Mouse (Mus musculus) embryonic facial prominence, embryonic 11.5 days (tissue): ENCODE measurements around the gene Gphn. TPM values are rescaled to one million over a fixed set of nuclear protein-coding genes. Genes with fewer than 3 reads are reported as not detected.

Source experiments
- ATAC-seq: fragments of 200-750 bp; cut with Nextera tagmentation; replicated peaks from 2 replicates; pipeline ENCODE4 v1.8.0; 2017; ENCODE audit warnings: low read depth; ENCODE audit not compliant: insufficient number of reproducible peaks, low FRiP score, low TSS enrichment
- DNase-seq: peaks from one replicate; pipeline ENCODE4 v3.0.0-alpha.2; 2015; ENCODE audit warnings: low spot score
- H3K27ac ChIP-seq: fragments of 300-500 bp; sonication (generic); replicated peaks from 2 replicates; pipeline ENCODE4 v1.5.1; 2014; ENCODE audit warnings: mild to moderate bottlenecking, low read depth, low read length, control low read depth
- H3K27me3 ChIP-seq: fragments of 300-500 bp; sonication (generic); 2 replicates; pipeline ENCODE4 v1.6.1; 2014; ENCODE audit warnings: mild to moderate bottlenecking, low read length, moderate library complexity, mixed read lengths; ENCODE audit not compliant: control insufficient read depth, insufficient read depth
- H3K36me3 ChIP-seq: fragments of 300-500 bp; sonication (generic); replicated peaks from 2 replicates; pipeline ENCODE4 v1.6.1; 2014; ENCODE audit warnings: low read depth, mild to moderate bottlenecking, low read length, moderate library complexity, mixed read lengths; ENCODE audit not compliant: control insufficient read depth, insufficient read depth
- H3K4me1 ChIP-seq: fragments of 300-500 bp; sonication (generic); 2 replicates; pipeline ENCODE4 v1.6.1; 2014; ENCODE audit warnings: low read length, mixed read lengths; ENCODE audit not compliant: control insufficient read depth, insufficient read depth
- H3K4me2 ChIP-seq: fragments of 300-500 bp; sonication (generic); 2 replicates; pipeline ENCODE4 v1.6.1; 2014; ENCODE audit warnings: low read depth, mild to moderate bottlenecking, control low read depth, low read length, moderate library complexity
- H3K4me3 ChIP-seq: fragments of 300-500 bp; sonication (generic); 2 replicates; pipeline ENCODE4 v1.5.1; 2014; ENCODE audit warnings: low read depth, low read length, control low read depth
- H3K9ac ChIP-seq: fragments of 300-500 bp; sonication (generic); replicated peaks from 2 replicates; pipeline ENCODE4 v1.6.1; 2014; ENCODE audit warnings: mild to moderate bottlenecking, control low read depth, low read length
- H3K9me3 ChIP-seq: fragments of 300-500 bp; sonication (generic); replicated peaks from 2 replicates; pipeline ENCODE4 v1.6.1; 2016; ENCODE audit warnings: mild to moderate bottlenecking, low read length, inconsistent platforms, mixed read lengths; ENCODE audit not compliant: control insufficient read depth
- WGBS: fragments of 180-500 bp; shearing (Covaris S2); extraction: QIAGEN DNeasy Blood & Tissue Kit; methylation state at CpG from one replicate; pipeline ENCODE4 v1.1.7; 2014; 5-methylcytosine and 5-hydroxymethylcytosine counted together
- polyA plus RNA-seq: library from polyadenylated mRNA; unstranded; fragments of >200 nt; fragmentation: Nextera tagmentation; extraction: Ambion mirVana; gene quantifications from 2 replicates; pipeline ENCODE4 v1.2.1, GENCODE M21; 2014

Gene Gphn
- polyA plus RNA-seq, 1 experiment from 2014 or later, result 14.3 TPM

- Histone ChIP-seq H3K36me3 (no peaks in the 10 kb centered on the region), H3K27me3 (no peaks in the 10 kb centered on the region), H3K4me3 (no peak overlapping the region), H3K27ac (no peak overlapping the region), H3K4me2 (no peak overlapping the region), H3K9ac (no peak overlapping the region), H3K4me1 (no peaks in the 10 kb centered on the region), H3K9me3 (no peaks in the 10 kb centered on the region)
- ATAC-seq (no peak), DNase-seq (no peak)
- 80% methylated on average over 2 of the region's 2 CpGs for WGBS
Measured at GRCm38 (mm10) chr12:78277386-78277785, 51.2 kb downstream of the Gphn start.

GRCm38 (mm10) chr12:78290384-78290783 is 64.2 kb downstream of the Gphn start:
- ATAC-seq, result no peak
- Histone ChIP-seq H3K27me3 (no peaks in the 10 kb centered on the region), H3K27ac (no peak overlapping the region), H3K36me3 (no peaks in the 10 kb centered on the region), H3K4me1 (no peaks in the 10 kb centered on the region), H3K9ac (no peak overlapping the region), H3K4me3 (no peak overlapping the region), H3K4me2 (no peak overlapping the region), H3K9me3 (no peaks in the 10 kb centered on the region)
- 84% methylated on average over 1 of the region's 1 CpGs for WGBS
- DNase-seq, result no peak

DNA sequence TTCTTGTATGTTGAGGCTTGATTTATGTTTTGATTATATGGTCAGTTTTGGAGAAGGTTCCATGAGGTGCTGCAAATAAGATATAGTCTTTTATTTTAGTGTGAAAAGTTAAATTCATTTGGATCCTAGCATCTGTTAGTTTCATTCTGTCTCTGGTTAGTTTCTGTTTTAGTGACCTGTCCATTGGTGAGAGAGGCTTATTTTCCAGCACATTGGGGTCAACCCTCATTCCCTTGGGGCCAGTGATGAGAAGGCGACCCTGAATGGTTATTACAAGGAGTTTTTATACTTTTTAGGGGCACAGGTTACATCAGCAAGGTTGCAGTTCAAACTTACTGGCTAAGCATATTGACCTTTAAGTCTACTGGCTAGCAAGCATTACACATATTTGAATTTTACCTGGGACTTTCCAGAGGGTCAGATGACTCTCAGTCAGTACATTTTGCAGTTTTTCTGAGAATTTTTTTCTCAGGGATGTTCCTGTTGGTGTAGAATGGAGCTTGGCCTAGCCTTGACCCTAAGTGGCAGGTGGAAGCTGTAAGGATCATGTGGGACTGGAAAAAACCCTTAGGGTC is 72.7 kb downstream of the Gphn start:
- ATAC-seq (no peak), DNase-seq (no peak)
- no peak overlapping the region for H3K4me3 ChIP-seq
- H3K9me3 ChIP-seq, result no peaks in the 10 kb centered on the region
- no peaks in the 10 kb centered on the region for H3K27me3 ChIP-seq
- no peaks in the 10 kb centered on the region for H3K4me1 ChIP-seq
- H3K36me3 ChIP-seq, result no peaks in the 10 kb centered on the region
- no peak overlapping the region for H3K9ac ChIP-seq
- WGBS, result 73% methylated on average over 1 of the region's 1 CpGs
- H3K27ac ChIP-seq, result no peak overlapping the region
- H3K4me2 ChIP-seq, result no peak overlapping the region

- Histone ChIP-seq H3K4me3 (no peak overlapping the region), H3K9ac (no peak overlapping the region), H3K4me2 (no peak overlapping the region), H3K9me3 (no peaks in the 10 kb centered on the region), H3K27me3 (no peaks in the 10 kb centered on the region), H3K4me1 (no peaks in the 10 kb centered on the region), H3K36me3 (no peaks in the 10 kb centered on the region), H3K27ac (no peak overlapping the region)
- ATAC-seq (no peak), DNase-seq (no peak)
Measured at GRCm38 (mm10) chr12:78315106-78315505, 88.9 kb downstream of the Gphn start.

DNA sequence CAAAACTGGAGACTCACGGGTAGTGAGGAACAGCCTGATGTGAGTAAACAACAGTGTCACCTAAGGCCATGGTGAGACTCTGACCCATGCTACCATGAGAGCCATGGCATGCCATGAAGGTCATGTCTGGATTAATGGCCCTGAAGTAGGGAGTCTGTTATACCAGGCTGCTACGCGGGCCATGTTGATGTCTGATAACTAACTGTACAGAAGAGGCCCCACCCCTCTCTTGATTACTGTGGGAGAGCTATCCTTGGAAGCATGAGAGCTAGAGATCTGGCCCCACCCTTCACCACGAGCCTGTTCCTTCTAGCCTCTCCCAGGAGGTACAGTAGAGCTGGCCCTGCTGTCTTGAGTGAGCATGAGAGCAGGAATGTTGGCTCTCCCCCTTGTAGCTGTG is 101.8 kb downstream of the Gphn start:
- Histone ChIP-seq H3K9me3 (no peaks in the 10 kb centered on the region), H3K36me3 (no peaks in the 10 kb centered on the region), H3K9ac (no peak overlapping the region), H3K4me1 (no peaks in the 10 kb centered on the region), H3K27ac (no peak overlapping the region), H3K4me2 (no peak overlapping the region), H3K4me3 (no peak overlapping the region), H3K27me3 (no peaks in the 10 kb centered on the region)
- DNase-seq (no peak), ATAC-seq (no peak)
- 81% methylated on average over 4 of the region's 4 CpGs for WGBS

- Histone ChIP-seq H3K4me1 (no peaks in the 10 kb centered on the region), H3K36me3 (no peaks in the 10 kb centered on the region), H3K9ac (no peak overlapping the region), H3K4me2 (no peak overlapping the region), H3K27ac (no peak overlapping the region), H3K9me3 (no peaks in the 10 kb centered on the region), H3K4me3 (no peak overlapping the region), H3K27me3 (no peaks in the 10 kb centered on the region)
- ATAC-seq (no peak), DNase-seq (peak; percentile 74)
- WGBS, result 69% methylated on average over 3 of the region's 3 CpGs
Measured at GRCm38 (mm10) chr12:78332107-78332506, 105.9 kb downstream of the Gphn start.

- ATAC-seq, result no peak
Measured at GRCm38 (mm10) chr12:78356472-78356871, 130.3 kb downstream of the Gphn start.

GRCm38 (mm10) chr12:78389267-78389666 is 163.1 kb downstream of the Gphn start:
- Histone ChIP-seq H3K9ac (no peak overlapping the region), H3K36me3 (no peaks in the 10 kb centered on the region), H3K27ac (no peak overlapping the region), H3K27me3 (no peaks in the 10 kb centered on the region), H3K4me2 (no peak overlapping the region), H3K4me1 (no peaks in the 10 kb centered on the region), H3K4me3 (no peak overlapping the region), H3K9me3 (no peaks in the 10 kb centered on the region)
- ATAC-seq, result no peak
- no peak for DNase-seq

More at GRCm38 (mm10) chr12:78356472-78356871, 130.3 kb downstream of the Gphn start:
- Histone ChIP-seq H3K4me3 (no peak overlapping the region), H3K9ac (no peak overlapping the region), H3K36me3 (no peaks in the 10 kb centered on the region), H3K27me3 (no peaks in the 10 kb centered on the region), H3K4me2 (no peak overlapping the region), H3K27ac (no peak overlapping the region), H3K9me3 (no peaks in the 10 kb centered on the region), H3K4me1 (no peaks in the 10 kb centered on the region)
- no peak for DNase-seq
- 77% methylated on average over 2 of the region's 2 CpGs for WGBS
